Mouse (Mus musculus) heart, postnatal 14 days (tissue): Measurements from ENCODE around the gene Tmtc4. TPM values are rescaled to one million over a fixed set of nuclear protein-coding genes. Genes with fewer than 3 reads are reported as not detected.

Experiments
- DNase-seq, 2 experiments: peaks; one replicate each; pipeline ENCODE4 v3.0.0; 2021 to 2022
- intact Hi-C: fragments of 180-260 bp; cut with DNase I; formaldehyde crosslinking; loops from one replicate; pipeline ENCODE4 v1.15.1; 2025
- total RNA-seq, 2 experiments: library from RNA; stranded (reverse); gene quantifications; 2 replicates each; pipeline ENCODE4 v1.2.3; 2021

Gene Tmtc4
- total RNA-seq, 2 experiments from 2014 or later: 11.1 to 12.0 TPM

DNA sequence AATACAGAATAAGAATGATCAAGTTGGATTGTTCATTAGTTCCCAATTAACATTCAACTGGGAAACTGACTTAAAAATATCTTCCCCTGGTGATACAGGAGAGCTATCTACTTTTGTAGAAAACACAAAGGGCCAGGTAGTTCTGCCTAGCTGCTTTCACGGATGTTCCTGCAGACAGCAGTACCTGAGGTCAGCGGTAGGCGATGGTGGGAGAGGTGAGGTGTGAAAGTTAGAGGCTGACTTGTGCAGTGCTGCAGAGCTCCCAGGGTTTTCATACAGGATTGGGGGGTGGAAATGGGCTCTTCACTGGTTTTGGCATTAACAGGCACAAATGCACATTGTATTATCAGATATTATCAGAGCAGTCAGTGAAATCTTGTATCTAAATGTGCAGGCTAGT is 106.0 kb downstream of the Tmtc4 start:
- intact Hi-C loops: loop anchor here (5.0 to 10.0 kb wide), 3 partner anchors 243 to 683 kb away; no protein-coding TSS in a partner anchor
- no peak for DNase-seq

DNA sequence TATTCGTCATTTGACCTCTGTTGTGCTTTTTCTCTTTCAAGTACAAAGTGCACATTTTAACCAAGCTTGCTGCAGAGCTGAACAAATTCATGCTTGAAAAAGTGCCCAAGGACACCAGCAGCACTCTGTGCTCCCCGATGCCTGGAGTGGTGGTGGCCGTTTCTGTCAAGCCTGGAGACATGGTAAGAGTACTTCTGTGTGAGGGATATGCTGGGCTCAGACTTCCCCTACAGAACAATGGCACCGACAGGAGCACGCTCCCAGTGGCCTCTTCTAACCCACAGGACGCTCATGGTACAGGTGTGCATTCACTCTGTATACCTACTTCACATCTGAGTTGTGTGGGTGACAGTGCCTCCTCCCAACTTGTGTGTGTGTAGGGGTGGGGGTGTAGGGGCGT is 107.1 kb downstream of the Tmtc4 start:
- intact Hi-C loops: loop anchor here (1.0 to 10.0 kb wide), 4 partner anchors 242 to 682 kb away; no protein-coding TSS in a partner anchor
- no peak for DNase-seq

DNA sequence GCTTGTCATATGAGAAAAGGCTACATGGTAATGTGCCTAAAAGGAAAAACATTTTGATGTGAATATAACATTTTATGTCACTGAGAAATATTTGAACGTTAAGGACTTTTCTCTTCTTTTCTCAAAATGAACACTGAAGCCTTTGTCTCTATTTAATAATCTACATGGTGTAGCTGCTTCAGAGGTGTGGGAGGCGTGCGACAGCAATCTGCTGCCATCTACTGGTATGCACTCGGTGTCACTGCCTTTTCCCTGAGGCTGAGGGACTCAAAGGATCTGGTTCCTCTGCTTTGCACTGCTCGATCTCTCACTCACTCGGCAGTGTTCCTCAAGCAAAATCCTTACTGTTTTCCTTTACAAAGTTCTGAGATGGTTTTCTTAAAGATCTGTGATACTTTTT is 107.7 kb downstream of the Tmtc4 start:
- intact Hi-C loops: loop anchor here (1.0 to 10.0 kb wide), 4 partner anchors 241 to 681 kb away; no protein-coding TSS in a partner anchor
- peak; percentile 69 to 82 for DNase-seq

DNA sequence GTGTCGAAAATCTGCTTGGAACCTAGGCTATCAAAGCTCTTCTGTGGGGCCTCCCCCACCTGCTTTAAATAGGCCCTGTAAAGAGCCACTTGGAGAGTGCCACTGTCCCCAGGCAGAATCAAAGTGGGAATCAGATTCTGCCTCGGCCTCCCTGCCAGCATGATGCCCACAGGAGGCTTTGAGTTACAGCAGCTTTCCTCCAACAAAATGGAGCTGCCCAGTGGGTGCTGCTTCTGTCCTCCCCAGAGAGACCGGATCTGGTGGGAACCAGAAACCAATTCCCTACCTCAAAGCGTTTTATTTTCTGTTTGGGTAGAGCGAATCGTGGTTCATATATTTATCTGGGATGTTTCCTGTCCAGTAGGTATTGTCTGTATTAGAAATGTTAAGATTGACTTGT is 108.2 kb downstream of the Tmtc4 start:
- DNase-seq: no peak
- intact Hi-C loops: loop anchor here (1.0 to 10.0 kb wide), 4 partner anchors 241 to 681 kb away; no protein-coding TSS in a partner anchor

DNA sequence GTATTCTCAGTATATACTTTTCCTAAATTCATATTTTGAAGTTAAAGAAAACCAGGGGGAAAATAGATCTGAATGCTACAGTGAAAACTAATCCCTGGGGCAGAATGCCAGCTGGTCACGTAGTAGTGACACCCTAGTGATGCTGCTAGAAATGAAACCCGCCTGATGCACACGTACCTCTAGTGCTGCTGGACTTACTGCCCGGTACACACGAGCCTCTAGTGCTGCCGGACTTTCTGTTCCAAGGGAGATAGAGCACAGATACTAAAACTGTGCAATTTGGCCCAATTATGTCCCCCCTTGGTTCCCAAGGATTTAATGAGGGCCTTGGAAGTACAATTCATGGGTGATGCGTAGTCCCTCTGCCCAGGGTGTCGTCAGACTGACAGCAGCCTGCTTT is 108.8 kb downstream of the Tmtc4 start:
- no peak for DNase-seq
- intact Hi-C loops: loop anchor here (5.0 to 10.0 kb wide), 3 partner anchors 240 to 680 kb away; no protein-coding TSS in a partner anchor

DNA sequence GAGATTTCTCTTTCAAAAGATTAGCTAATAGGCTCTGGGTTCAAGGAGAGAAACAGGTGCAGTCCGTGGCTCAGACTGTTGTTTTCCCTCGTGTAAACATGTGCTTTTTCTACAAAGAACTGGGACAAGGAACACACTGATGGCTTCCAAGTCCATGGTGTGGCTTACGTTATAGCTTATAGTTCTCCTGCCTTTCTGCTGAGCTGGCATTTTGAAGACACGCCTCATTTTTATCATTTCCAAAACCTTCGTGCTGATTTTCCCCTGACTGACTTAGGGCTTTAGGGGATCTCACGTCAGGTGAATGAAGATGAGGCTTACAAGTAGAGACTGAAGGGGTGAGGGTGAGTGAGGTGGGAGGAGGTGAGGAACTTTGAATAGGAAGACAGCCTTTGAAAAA is 111.2 kb downstream of the Tmtc4 start:
- no peak for DNase-seq
- intact Hi-C loops: loop anchor here (10.0 kb wide), 2 partner anchors 238 to 678 kb away; no protein-coding TSS in a partner anchor

DNA sequence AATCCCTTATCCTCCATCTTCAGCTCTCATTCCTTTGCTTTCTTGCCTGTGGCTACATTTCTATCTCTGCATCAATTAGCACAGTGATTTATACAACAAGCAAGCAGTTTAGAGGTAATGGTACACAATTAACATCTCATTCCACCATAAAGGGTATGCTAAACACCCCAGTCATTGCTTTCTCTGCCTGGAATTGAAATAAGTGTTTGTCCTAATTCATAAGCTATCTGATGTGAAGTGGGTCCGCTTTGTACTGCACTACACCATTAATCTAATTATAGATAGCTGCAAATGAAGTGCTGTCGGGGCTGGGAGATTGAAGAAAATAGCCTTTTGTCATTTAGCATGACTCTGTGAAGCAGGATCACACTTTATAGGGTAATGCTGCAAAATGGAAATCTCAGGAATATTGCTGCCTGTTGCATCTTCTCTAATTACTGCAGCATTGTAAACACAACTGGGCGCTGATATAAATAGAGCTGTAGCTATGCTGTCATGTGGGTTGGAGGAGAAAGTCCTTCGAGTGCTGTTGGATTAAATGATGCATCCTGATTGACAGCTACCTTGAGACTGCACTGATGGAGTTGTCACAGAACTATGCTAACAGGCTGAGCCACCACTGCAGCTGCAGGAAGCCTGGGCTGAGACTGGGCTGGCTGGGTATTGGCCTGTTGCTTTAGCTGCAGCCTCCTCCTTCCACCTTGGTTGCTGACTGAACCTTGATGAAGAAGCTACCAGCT is 111.8 kb downstream of the Tmtc4 start:
- intact Hi-C loops: loop anchor here (10.0 kb wide), 2 partner anchors 237 to 677 kb away; no protein-coding TSS in a partner anchor
- DNase-seq: no peak

DNA sequence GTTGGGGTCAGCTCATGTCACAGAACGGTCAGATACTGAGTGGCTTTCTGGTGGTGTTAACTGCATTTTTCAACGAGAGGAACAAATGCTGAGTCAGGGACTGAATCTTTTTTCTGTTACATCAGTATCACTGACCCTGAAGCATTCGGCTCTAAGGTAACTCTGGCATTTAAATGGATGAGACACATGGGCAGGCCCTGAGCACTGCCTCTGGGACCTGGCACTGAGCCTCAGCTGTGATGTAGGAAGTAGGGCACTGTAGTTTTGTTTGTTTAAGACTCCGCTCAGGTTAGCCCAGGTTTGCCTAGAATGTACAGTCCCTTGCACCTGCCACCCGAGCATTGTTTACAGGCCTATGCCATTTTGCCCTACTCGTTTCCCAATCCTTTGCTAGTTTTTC is 114.0 kb downstream of the Tmtc4 start:
- intact Hi-C loops: loop anchor here (10.0 kb wide), 2 partner anchors 235 to 675 kb away; no protein-coding TSS in a partner anchor
- no peak for DNase-seq

Other genes with a start within 250 kb of the Tmtc4 start
- gene Ggact, start 70.3 kb downstream of the Tmtc4 start, total RNA-seq: 10 to 100 TPM; 22.5 to 25.0 TPM